Mouse (Mus musculus) ES-CJ7 (cell line): ENCODE data around the gene Gm10334.
"Not testable (repeated sequence)": the region's sequence is repeated elsewhere in the genome, so short reads cannot be mapped to it uniquely, and the experiment has no call there.

Experiments
- DNase-seq: peaks from one replicate; pipeline ENCODE4 v3.0.0; 2011; ENCODE audit warnings: low read depth, low spot score

Gene Gm10334

DNA sequence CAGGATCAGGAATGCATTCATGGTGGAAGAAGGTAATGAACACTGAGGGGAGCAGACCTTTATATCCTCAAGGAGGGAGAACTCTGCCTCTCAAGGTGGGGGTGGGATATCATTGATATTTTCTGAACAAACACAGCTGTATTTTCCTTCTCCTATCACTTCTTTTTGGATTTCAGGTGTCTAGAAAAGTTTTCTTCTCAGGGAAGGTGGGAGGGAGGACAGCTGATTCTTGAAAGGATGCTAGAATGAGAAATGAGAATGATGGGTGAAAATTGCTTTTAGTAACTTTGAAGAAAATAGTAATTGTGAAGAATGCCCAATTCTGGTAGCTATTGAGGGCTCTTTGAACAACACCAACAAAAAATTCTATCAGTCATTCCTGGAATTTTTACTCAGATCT, at the start of gene Gm10334:
Gene Gm10334 (minus strand): TSS at position 101 of the 400 bp plus-strand sequence.
- not testable (repeated sequence) for DNase-seq

DNA sequence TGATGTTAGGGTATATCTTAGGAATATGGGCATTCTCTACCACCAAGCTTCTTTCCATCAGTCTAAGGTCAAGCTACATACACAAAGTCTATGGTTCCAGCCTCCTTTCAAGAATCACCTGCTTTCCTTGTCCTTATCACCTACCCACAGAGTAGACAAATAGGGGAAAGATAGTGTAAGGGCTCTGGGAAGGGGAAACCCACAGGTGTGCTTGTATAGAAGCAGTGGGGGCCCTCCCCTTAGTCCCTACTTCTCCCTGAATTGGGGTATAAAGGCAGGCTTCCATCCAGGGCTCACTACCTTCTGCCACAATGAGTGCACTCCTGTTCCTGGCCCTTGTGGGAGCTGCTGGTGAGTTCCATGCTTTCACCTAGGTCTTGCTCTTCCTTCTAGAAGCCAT, 12.7 kb upstream of the Gm10334 start, which contains the start of gene Prss1:
Gene Prss1 (plus strand): TSS at position 301 of the 400 bp plus-strand sequence.
- DNase-seq = not testable (repeated sequence)

DNA sequence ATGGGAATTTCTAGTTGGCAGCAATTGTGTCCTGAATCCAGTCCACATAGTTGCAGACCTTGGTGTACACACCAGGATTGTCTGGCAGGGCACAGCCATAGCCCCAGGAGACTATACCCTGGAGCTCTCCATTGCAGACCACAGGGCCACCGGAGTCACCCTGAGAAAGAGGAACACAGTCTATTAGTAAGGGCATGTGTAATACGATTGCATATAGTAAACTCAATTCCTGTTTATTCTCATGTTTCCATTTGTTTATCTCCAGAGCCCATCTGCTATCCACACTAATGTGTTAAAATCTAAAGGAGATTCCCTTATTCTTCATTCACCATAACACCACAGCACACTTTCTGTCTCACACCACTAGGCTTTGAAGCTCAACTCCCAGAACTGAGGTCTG, 3.7 kb downstream of the Gm10334 start:
- DNase-seq = not testable (repeated sequence)
